Mouse (Mus musculus) ES-Bruce4 (cell line): Measurements from ENCODE around the gene Snx29. TPM values are rescaled to one million over a fixed set of nuclear protein-coding genes. Genes with fewer than 3 reads are reported as not detected.
"Not testable (repeated sequence)": the region's sequence is repeated elsewhere in the genome, so short reads cannot be mapped to it uniquely, and the experiment has no call there.

Experiments used
- H3K27ac ChIP-seq: 2 replicates; pipeline ENCODE4 v1.5.1; 2012; ENCODE audit warnings: low read length, inconsistent platforms; ENCODE audit not compliant: insufficient read depth
- H3K27me3 ChIP-seq: 2 replicates; pipeline ENCODE4 v1.6.1; 2012; ENCODE audit warnings: mild to moderate bottlenecking, low read length, inconsistent platforms; ENCODE audit not compliant: control insufficient read depth, poor library complexity, insufficient read depth, severe bottlenecking
- H3K36me3 ChIP-seq: 2 replicates; pipeline ENCODE4 v1.6.1; 2012; ENCODE audit warnings: inconsistent platforms, mild to moderate bottlenecking, low read length, moderate library complexity; ENCODE audit not compliant: control insufficient read depth, poor library complexity, insufficient read depth, severe bottlenecking
- H3K4me1 ChIP-seq: one replicate; pipeline ENCODE4 v1.8.1; 2011; ENCODE audit warnings: low read length; ENCODE audit not compliant: control insufficient read depth, insufficient read depth
- H3K4me3 ChIP-seq: 2 replicates; pipeline ENCODE4 v1.5.1; 2011; ENCODE audit warnings: low read depth, mild to moderate bottlenecking, low read length
- H3K9ac ChIP-seq: 2 replicates; pipeline ENCODE4 v1.6.1; 2012; ENCODE audit warnings: low read depth, mild to moderate bottlenecking, inconsistent platforms; ENCODE audit not compliant: poor library complexity, severe bottlenecking
- H3K9me3 ChIP-seq: replicated peaks from 2 replicates; pipeline ENCODE4 v1.6.1; 2012; ENCODE audit warnings: mild to moderate bottlenecking, low read length, inconsistent platforms; ENCODE audit not compliant: control insufficient read depth, poor library complexity, insufficient read depth, severe bottlenecking
- CTCF ChIP-seq: IDR thresholded peaks from one replicate; pipeline ENCODE4 v1.8.1; 2011; ENCODE audit warnings: low read depth, low read length
- EP300 ChIP-seq: IDR thresholded peaks from 2 replicates; pipeline ENCODE4 v1.6.1; 2011; ENCODE audit warnings: low read depth, low read length; ENCODE audit not compliant: insufficient read depth
- POLR2A ChIP-seq: IDR thresholded peaks from one replicate; pipeline ENCODE4 v1.8.1; 2011; ENCODE audit warnings: low read length; ENCODE audit not compliant: insufficient read depth
- polyA plus RNA-seq: library from polyadenylated mRNA; stranded (reverse); fragments of >200 nt; gene quantifications from 2 replicates; pipeline ENCODE4 v1.2.4, GENCODE M21; 2011; ENCODE audit warnings: low read depth; ENCODE audit not compliant: missing spikeins, insufficient read depth, insufficient read length

Snx29 gene
- polyA plus RNA-seq, 1 experiment, result 9.2 TPM

DNA sequence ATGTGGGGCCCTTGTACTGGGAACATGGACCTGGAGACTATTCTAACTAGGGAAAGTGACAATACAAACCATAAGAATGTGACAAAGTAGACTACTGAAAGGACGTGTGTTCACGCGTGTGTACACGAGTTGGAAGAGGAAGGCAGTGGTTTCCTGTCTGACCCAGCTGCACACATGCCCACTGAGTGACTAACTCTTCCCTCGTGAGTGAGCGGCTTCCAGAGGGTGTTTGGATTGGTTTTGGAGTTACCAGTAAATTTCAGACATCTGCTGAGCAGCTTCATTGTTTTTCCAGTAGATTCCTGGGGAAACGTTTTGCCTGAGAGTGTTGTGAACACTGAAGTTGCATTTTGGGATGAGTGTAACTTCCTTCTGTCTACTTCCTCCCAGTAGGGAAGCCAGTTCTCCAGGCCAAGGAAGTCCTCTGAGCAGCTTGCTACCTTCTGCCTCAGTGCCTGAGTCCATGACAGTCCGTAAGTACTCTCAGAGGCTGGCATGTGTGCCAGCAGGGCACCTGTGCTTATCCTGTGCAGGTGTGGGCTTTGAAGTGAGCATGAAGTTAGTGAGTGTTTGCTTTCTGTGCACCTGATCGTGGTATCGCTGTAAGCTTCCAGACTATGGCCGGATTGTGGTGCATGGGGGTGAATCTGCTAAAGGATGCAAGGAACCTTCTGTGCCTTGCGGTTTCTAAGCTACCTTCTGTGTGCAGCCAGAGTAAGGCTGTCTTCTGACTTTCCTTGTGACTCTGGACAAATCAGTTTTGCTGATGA lies 97.8 kb downstream of the Snx29 start:
- TF ChIP-seq POLR2A (no peak), CTCF (no peak), EP300 (no peak)
- H3K27ac ChIP-seq, result no peak overlapping the region

DNA sequence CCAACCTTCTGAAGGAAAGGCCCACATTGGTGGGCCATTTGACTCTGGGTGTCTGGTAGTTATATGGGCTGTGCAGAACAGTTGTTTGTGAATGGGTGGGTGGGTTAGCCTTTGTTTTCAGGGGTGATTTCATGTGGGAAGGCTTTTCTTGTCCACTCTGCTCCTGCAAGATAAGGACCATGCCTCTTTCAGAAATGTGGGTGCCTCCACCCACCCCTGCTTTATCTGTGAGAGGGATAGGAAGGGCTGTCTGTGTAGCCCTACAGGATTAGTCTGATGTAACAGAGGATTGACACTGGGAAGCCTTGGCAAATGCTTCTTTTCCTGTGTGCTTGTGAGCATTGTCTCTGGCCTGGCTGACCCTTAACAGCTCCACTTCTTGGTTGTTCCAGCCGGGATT lies 99.5 kb downstream of the Snx29 start:
- H3K27me3 ChIP-seq, result no peaks in the 10 kb centered on the region

More for the DNA sequence above, 97.8 kb downstream of the Snx29 start:
- no peak overlapping the region for H3K9ac ChIP-seq
- no peak overlapping the region for H3K4me3 ChIP-seq
- H3K27me3 ChIP-seq, result no peaks in the 10 kb centered on the region
- H3K36me3 ChIP-seq, result no peaks in the 10 kb centered on the region
- no peaks in the 10 kb centered on the region for H3K9me3 ChIP-seq
- no peaks in the 10 kb centered on the region for H3K4me1 ChIP-seq

DNA sequence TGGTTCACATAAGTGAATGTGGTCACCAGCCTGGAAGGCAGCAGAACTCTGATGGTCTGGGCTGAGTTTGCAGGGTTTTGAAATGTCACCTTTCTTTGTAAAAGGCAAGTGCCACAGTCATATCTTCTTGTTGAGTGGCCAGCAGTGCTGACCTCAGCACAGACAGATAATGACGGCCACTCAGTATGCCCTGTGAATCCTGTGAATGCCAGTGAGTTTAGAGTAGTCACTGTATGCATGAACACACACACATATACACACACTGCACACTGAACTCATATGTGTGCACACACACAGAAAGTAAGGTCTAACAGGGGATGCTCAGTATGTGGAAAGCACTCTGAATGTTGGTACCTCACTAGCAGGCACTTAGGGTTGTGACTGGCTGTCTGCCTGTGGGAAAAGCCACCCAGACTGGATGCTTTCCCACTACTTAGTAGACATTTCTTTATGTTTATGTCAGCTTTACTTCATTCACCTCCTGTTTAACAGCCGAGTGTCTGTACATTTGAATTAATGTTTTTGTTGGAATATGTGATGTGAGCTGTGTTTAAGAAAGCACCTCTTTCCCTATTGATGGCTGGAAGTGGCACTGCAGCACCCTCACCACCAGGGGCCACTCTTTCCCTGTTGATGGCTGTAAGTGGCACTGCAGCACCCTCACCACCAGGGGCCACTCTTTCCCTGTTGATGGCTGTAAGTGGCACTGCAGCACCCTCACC lies 100.3 kb downstream of the Snx29 start:
- Histone ChIP-seq H3K27ac (no peak overlapping the region), H3K9me3 (no peaks in the 10 kb centered on the region), H3K9ac (no peak overlapping the region), H3K27me3 (no peaks in the 10 kb centered on the region), H3K36me3 (no peaks in the 10 kb centered on the region), H3K4me1 (peaks cover 4% of the 10 kb centered on the region), H3K4me3 (no peak overlapping the region)
- TF ChIP-seq POLR2A (no peak), CTCF (no peak), EP300 (no peak)

More for the DNA sequence above, 99.5 kb downstream of the Snx29 start:
- H3K9me3 ChIP-seq, result no peaks in the 10 kb centered on the region
- H3K4me1 ChIP-seq, result peaks cover 2% of the 10 kb centered on the region
- H3K36me3 ChIP-seq, result no peaks in the 10 kb centered on the region
- no peak overlapping the region for H3K9ac ChIP-seq
- no peak overlapping the region for H3K27ac ChIP-seq
- TF ChIP-seq CTCF (no peak), EP300 (no peak), POLR2A (no peak)
- H3K4me3 ChIP-seq, result no peak overlapping the region

GRCm38 (mm10) chr16:11423611-11424297 lies 101.0 kb downstream of the Snx29 start:
- H3K27me3 ChIP-seq, H3K27ac ChIP-seq, H3K4me1 ChIP-seq, H3K36me3 ChIP-seq, H3K9me3 ChIP-seq, H3K9ac ChIP-seq, H3K4me3 ChIP-seq: not testable (repeated sequence)

GRCm38 (mm10) chr16:11424568-11425145 lies 101.9 kb downstream of the Snx29 start:
- Histone ChIP-seq H3K4me3 (no peak overlapping the region), H3K9ac (no peak overlapping the region), H3K4me1 (peaks cover 4% of the 10 kb centered on the region), H3K27ac (no peak overlapping the region), H3K27me3 (no peaks in the 10 kb centered on the region), H3K9me3 (no peaks in the 10 kb centered on the region), H3K36me3 (no peaks in the 10 kb centered on the region)
- TF ChIP-seq POLR2A, result no peak
- no peak for TF ChIP-seq EP300
- TF ChIP-seq CTCF, result no peak

- Histone ChIP-seq H3K27ac (no peak overlapping the region), H3K9ac (no peak overlapping the region), H3K4me1 (peaks cover 4% of the 10 kb centered on the region), H3K27me3 (no peaks in the 10 kb centered on the region), H3K4me3 (no peak overlapping the region), H3K9me3 (no peaks in the 10 kb centered on the region), H3K36me3 (no peaks in the 10 kb centered on the region)
- TF ChIP-seq EP300 (no peak), CTCF (no peak), POLR2A (no peak)
Measured at GRCm38 (mm10) chr16:11425279-11425678, 102.6 kb downstream of the Snx29 start.
